Mouse (Mus musculus): ENCODE measurements at regions not wholly inside any gene's neighbourhood (a gene's known extent, or its start where the extent isn't known, plus 50 kb on each side); places are given as distances from the start of the nearest gene placed in this dataset.

DNA sequence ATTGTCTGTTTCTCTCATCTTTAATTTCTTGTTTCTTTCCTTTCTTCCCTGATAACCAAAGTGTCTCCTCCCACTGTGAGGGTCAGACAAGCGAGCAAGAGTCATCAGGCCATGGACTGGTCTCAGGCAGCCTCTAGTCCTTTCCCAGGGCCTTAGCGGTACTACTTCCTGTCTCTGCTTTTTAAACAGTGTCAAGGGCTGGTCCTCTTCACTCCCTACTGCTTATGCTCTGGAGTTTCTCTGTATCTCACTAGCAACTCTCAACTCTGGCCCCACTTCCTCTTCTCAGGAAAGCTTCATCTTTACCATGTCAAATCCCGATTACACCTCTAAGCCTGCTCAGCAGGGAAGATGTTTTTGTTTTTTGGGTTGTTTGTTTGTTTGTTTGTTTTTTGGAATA is 124.1 kb downstream of the Pten start:
- intact Hi-C loops (cut with DNase I): no loop called here

DNA sequence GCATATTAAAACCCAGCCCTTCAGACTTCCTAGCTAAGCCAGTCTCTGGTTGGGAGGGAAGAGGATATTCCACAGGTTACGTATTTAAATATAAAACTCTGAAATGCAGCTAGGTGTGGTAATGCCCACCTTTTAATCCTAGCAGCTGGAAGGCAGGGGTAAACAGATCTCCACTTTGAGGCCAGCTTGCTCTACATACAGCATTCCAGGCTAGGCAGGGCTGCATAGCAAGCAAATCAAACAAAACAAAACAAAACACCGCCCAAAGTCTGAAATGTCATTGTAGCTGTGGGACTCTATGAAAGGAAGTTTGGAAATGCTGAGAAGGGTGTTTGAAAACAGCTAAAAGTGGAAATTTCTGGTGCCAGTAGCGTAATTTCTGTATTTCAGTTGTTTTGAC is 127.0 kb downstream of the Pten start:
- intact Hi-C loops (cut with DNase I): no loop called here

DNA sequence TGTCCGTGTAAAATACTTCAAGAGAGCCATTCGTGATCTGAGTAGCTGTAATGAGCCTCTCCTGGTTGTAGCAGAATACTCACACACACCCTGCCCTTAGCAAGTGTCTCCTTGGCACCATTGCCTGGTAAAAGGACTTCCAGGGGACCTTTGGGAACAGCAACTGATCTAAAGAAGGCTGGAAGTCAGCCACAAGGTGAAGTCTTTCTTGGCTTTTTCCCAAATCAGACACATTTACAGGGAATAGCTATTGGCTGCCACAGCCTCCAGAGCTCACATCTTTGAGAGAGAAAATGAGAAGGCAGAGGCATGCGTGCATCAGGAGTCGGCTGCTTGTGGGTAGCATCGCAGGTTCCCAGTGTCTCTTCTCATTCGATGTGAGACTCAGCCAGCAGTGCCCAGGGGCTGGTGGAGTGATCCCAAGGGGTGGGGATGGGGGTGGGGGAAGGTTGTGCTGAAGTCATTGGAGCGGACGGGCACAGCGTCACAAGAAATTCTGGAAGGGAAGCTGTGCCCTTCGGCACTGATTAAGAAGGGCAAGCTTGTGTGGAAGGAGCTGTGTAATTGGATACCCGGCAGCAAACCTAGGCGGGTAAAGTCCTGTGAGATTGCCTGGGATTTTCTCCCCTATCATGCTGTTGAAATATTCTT is 128.3 kb downstream of the Pten start:
- intact Hi-C loops (cut with DNase I): no loop called here

DNA sequence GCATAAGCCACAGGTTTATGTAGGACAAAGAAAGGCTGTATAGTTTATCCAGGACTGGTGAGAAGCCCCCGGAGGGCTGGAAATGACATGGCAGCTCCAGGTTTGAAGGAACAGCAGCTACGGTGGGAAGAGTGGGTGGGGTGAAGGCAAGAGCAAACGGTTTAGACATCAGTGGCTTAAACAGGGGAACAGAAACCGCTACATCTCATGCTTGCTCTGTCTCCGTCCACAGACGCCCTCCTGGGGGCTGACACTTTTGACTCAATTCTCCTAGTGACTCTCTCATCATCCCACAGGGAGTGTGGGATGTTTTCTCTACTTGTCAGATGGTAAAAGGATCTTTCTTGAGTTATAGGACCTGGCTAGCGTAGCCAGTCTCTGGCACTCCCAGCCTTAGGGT is 129.9 kb downstream of the Pten start:
- intact Hi-C loops (cut with DNase I): no loop called here

DNA sequence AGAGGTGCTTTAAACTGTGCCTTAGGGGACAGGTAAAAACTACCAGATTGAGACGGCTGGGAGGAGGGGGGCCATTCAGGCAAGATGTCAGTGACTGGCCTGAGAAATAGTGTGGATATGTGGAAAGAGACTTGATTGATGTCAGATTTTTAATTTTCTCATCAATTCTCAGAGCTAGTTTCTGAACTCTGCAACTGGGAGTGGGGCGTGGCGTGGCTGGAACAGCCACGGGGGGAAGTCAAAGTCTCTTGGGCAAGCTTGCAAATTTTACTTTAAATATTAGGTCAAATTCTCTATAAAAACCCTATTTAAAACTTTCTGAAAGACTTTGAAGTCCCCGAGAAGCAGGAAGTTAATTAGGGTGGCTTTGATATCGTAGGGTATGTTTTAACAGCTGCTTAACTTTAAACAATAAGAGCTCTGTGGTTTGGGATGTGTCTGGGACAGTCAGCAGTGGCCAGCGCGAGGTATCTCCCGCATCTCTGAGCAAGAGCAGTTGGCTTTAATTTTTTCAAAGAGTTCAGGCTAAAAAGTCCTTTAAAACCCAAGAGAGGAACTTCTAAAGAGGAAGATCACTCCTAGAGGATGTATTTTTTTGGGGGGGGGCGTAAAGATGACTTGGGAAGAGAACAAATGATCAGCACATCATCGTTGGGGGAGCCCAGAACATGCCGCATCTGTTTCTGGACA is 131.5 kb downstream of the Pten start:
- intact Hi-C loops (cut with DNase I): no loop called here

DNA sequence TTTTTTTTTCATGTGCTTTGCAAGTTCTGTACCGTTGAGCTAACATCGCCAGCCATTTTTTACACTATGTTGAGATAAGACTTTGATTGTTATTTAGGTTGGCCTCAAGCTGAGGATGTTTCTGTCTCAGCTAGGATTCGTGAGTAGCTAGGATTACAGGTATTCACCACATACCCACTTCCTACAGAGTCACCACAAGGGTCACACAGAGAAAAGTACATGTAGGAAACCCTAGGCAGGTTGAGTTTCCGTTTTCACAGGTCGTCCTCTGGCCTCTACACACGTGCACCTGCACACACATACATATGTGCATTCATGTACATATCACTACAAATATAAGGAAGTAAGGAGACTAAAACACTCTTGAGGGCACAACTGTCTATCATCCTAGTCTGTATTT is 133.5 kb downstream of the Pten start:
- intact Hi-C loops (cut with DNase I): no loop called here

DNA sequence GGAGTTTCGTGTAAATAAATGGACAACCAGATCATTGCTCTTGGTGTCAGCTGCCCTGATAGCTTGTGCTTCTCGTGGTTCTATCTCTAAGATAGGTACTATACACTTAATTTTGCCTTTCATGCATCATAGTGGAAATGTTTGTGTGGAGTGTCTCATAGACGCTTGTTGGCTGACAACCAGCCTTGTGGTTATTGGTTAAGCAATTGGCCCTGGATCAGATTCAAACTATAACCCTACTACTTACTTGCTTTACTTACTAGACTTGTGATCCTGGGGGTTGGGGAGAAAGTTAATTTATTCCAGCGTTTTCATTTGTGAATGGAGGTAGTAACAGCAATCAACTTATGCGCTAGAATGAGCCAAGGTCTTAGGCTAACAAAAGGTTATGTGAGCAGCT is 135.2 kb downstream of the Pten start:
- intact Hi-C loops (cut with DNase I): no loop called here

DNA sequence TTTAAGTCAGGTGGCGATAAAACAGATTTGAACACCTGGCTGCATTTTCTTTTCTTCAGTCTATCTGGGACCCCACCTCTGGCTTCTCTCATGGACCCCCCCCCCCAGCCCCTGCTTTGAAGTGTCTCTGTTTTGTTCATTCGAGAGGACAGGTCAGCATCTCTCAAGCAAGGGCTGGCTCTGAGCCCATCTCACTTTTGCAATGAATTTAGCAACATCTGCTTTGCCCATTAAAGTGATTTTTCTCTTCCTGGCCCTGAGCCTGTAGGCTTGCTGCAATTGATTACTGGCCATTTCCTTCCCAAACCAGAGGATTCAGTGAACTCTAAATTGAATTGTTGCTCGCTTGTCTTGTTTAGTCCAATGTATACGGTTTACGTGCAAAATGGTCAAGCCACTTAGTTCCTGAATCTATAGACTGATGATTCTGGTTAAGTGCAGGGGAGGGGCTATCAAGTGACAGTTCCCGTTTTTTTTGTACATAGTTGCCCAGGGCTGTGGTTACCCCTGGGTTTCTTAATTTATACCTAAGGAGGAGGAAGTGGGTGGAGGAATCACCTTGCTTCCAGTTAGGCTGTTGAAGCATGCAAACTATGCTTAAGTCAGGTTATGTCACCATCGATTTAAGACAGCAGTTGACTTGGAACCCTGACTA is 146.3 kb downstream of the Pten start:
- intact Hi-C loops (cut with DNase I): no loop called here

DNA sequence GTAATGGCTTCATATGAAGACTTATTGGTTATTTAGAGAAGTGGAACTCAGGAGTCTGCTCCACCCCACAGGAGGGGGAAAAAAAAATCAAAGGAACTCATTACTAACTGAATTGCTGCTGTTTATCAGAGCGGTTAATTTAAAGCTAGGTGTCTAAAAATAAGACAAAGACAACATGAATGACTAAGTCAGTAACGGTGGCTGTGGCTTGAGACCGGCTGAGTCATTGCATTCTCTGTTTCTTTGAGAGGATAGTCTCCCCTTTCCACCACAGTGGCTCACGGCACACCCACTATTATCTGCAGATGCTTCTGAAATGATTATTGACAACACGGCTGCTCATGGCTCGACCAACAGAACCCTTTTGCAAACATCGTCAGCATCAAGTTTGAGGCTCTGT is 147.2 kb downstream of the Pten start:
- intact Hi-C loops (cut with DNase I): no loop called here

DNA sequence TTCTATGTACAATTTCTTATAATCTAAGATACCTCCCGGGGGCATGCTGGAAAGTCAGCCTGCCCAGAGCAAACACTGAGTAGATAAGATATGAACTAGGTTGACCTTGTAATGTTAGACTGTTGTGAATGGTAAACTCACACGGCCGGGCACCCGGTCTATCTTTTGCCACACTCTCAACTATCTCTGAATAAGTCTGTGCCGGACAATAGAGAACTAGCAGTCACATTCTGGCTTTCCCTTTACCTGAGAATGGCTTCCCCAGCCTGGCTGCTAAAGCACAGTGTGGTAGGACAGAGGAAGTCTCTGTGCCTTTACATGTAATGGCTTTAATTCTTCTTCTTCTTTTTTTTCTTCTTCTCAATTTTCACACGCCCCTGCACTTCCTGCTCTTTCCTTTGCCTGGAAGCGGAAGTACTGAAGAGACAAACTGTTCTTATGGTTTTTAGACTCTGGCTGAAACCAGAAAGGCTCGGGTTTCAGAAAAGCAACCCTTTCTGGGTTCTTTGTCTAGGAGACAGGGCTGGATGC is 148.7 kb downstream of the Pten start:
- intact Hi-C loops (cut with DNase I): no loop called here

DNA sequence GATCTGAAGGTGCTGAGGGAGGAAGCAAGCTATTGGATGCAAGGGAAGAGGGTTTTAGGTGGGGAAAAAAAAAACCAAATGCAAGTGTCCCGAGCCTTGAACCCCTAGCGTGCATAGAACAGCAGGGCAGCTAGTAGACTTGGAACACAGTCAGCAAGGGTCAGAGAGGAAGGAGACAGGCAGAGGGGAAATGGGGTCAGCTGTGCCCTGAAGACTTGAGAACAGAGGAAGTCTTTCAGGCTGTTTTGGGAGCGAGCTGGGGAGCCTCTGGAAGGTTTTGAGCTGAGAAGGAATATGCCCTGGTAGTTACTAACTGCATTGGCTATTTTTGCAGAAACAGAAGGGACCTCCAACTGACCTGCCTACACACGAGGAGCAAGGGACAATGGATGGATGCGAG is 149.5 kb downstream of the Pten start:
- intact Hi-C loops (cut with DNase I): no loop called here

DNA sequence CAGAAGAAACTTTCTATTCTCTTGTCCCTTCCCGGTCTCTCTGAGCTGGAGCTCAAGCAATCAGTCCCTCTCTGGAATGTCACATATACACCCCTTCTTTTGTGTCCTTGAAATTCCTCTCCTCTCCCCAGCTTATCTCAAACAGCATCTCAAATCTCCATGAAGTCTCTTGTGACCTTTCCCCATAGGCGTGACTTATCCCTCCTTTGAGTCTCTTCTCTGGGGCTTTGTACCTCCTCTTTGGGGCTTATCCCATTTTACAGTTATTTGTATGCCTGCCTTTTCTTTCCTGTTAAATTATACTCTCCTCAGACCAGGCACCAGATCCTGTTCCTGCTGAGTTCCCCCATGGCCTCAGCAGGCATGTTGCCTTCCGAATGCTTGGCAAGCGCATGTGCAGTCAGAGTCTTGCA is 152.8 kb downstream of the Pten start:
- intact Hi-C loops (cut with DNase I): no loop called here

DNA sequence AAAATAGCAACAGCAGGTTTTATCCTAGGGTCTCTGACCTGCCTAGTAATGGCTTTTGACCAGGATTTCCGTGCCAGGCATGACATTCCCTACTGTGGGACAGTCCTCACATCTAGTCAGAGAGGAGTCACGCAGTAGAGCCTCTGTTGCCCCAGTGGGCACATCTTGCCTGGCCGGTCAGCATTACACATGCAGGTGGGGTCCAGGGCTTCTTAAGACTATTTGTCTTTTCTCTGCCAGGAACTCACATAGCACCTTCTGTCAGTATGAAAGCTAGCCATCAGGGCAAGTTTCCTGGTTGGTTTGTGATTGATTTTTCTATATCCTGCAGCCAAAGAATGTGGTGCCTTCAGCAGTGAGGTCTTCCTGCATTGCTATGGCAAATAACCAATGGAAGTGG is 155.0 kb downstream of the Pten start:
- intact Hi-C loops (cut with DNase I): no loop called here

DNA sequence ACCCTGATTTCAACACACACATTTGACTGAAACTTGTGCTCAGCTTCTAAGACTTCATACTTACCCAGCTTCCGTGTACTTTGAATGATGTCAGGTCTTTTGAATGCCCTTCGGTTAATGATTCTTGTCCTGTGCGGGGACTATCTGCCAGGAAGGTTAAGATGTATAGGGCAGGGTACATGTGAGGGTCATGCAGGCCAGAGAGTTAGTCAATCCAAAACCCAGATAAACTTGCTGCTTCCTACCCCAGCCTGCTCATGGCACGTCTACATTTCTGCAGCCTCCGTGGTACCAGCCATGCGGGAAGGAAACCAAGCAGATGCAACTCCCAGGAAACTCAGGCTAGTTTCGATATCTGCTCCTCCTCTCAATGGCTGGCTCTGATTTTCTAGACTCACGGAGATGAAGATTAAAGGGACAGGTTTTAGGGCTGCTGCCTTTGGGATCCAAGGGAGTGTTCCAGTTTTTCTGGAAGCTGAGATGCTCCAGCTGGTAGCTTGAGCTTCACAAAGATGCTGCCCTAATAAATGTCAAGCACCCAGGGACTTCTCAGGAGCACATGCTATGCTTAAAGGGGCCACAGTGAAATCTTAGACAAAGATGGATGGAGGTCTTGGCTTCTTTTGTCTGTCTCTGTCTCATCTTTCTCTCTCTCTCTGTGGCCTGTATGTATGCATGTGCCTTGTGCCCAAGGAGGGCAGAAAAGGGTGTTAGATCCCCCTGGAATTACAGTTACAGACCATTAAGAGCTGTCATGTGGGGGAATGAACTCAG is 159.4 kb downstream of the Pten start:
- intact Hi-C loops (cut with DNase I): no loop called here

DNA sequence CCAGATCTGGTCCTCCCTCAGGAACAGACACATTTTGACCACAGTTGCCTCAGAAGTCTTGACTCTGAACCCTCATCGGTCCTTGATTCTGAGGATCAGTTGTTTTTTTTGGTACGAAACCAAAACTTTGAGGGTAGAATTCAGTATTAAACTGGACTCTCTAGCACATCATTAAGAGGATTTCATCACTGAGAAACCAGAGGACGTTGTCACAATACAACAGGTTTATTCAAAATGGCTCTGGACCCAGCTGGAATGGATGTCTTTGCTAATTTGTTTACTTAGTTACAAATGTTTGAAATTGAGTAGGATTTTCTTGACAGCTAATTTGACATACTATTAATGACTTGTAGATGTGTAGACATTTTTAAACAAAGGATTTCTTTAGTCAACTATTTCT is 163.7 kb downstream of the Pten start:
- intact Hi-C loops (cut with DNase I): no loop called here

DNA sequence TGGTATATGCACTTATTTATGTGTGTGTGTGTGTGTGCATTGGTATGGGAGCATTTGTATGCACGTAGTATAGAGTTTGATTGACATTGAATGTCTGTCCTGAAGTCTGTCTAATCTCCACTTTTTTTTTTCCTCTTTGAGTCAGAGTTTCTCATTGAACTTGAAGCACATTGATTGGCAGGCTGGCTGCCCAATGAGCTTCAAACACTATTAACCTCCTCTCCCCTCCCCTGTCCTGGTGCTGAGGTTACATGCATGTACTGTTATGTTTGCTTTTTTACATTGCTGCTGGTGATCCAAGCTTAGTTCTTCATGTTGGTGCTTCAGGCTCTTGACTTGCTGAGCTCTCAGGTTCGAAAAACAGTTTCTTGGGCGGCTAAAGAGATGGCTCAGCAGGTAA is 166.6 kb downstream of the Pten start:
- intact Hi-C loops (cut with DNase I): no loop called here

DNA sequence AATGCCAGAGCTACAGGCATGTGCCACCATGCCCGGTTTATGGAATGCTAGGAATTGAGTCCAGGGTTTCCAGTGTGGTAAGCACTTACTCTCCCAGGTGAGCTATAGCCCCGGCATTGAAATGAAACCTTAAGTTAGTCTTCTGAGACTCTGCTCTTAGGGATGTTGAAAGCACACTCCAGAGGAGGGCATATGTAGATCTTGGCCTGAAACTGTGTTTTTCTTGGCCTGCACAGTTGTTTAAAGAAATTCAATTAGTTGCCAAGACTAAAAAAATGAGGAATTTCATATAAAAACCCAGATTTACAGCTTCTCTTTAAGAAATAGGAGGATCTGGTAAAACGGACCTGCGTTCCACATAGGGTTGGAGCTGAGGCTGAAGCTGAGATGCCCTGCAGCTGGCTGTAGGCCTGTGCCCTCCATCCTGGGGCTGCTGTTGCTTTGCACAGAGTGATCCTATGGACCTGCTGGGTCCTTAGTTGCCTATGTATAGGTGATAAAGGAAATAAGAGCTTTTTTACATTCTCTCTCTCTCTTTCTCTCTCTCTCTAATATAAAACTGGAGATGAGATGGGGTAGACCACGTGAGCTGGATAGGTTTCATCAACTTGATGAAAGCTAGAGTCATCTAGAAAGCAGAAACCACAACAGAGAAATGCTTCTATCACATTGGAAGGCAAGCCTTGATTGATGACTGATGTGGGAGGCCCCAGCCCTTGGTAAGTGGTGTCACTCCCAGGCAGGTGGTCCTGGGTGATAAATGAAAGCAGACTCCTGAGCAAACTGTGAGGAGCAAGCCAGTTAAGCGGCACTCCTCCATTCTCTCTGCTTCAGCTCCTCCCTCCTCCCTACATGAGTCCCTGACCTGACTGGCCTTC is 168.6 kb downstream of the Pten start:
- intact Hi-C loops (cut with DNase I): no loop called here

DNA sequence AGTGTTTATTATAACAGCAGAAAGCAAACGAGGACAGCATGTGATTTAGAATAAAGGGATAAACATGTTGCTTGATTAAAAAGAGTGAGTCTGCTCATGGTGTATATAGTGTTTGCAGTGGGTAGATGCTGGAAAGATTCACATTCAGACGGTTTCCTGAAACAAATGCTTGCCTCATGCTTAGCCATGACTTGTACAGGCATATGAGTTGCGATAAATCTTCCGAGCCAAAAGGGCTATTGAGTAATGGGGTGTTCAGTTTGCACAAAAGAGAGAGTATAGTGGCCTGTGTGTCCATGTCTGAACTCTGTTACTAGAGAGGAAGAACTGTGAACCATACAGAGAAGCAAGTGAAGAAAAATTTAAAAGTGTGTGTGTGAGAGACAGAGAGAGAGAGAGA is 169.3 kb downstream of the Pten start:
- intact Hi-C loops (cut with DNase I): no loop called here

DNA sequence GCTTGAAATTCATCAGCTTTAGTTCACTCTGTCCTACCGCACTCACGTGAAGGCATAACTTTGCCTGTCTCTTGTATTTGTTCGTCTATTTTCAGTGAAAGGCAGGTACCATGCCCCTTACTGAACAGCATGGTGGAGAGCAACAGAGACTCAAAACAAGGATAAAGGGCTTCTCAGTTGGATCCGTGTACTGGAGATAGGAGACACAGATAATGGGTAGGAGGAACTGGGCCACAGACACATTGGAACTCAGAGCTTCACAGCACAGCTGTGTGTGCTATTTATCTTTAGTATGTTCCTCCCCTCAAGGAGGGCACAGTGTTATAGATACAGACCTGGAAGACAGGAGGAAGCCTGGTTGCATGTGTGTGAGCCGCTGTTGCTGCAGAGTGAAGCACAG is 176.4 kb downstream of the Pten start:
- intact Hi-C loops (cut with DNase I): no loop called here

DNA sequence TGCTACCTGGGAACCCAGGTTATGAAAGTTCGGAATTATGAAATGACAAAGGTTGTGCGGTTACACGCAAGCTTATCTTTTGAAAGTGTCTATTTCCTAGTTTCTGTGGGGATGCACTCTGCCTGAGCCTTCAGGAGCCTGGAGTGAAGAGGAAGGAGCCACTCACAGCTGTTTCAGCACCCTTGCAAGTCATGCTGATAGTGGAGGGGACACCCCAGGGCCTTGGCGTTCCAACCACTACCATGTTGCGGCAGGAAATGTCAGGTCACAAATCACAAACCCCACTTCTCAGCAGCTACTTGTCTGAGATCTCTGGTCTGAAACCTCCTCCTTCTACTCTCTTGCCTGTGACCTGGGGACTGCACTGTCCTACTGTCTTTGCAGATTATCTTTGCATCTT is 178.3 kb downstream of the Pten start:
- intact Hi-C loops (cut with DNase I): no loop called here

DNA sequence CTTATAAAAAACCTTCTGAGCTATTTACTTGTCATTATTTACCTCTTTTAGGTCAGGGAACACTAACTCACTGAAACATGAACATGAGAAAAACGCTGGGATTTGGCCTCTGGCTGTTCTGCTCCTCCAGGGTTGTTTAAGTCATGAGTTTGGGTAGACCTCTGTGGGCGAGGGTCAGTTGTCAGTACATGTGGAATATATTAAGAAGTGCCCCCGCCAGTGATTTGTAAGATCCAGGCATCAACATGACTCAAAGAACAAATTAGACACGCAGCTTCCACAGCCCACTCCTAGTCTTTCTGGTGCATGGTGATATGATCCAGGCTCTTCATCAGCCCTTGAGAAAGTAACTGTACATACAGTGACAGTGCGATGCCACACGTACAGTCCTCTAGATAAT is 180.3 kb downstream of the Pten start:
- intact Hi-C loops (cut with DNase I): no loop called here

Data from adrenal gland (tissue).